Mouse (Mus musculus): ENCODE results near the gene Tex48.

Gene Tex48

DNA sequence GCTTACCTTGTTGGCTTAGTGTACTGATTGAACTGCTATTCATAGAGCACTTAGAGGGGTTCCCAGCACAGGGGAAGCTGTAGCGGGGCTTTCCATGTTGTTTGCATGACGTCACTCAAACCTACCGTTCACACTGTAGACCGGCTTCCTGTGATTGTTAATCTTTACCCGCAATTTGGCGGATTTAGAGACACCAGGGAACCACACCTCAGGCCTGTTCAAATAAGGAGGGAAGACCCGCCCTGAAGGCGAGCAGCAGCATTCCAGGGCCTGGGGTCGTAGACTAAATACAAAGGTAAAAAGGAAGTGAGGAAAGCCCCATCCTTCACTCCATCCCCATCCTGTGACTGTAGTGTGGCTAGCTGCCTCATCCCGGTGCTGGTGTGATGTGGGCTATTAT is 27.0 kb downstream of the Tex48 start:
- no peak for DNase-seq (ENCODE audit: low read depth, low spot score)

DNA sequence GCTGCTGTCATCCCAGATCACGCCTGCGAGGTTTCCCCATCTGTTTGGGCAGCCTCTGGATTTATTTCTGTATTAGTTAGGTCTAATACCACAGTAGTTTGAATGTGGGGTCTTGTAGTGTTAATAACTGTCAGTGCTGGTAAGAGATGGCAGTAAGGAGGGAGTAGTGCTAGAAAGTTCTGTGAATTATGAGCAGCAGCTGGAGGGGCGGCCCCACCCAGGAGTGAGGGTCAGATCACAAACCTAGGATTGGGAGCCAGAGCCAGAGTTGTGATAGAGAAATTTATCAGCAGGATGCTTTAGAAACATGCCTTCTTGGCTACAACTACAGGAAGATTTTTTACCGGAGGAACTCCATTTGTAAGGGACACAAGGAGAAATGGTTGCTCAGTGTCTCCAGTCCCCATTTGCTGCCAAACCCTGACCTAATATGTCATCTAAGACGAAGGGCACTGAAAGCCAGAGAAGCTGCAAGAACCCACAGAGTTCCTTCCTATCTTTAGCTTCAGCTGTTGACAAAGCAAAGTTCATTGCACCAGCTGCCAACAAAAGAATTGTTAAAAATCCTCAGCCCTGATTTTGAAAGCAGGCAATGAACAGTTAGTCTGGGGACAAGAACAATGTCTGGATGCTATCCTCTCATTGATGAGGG is 27.6 kb downstream of the Tex48 start:
- no peak for DNase-seq (ENCODE audit: low read depth, low spot score)

DNA sequence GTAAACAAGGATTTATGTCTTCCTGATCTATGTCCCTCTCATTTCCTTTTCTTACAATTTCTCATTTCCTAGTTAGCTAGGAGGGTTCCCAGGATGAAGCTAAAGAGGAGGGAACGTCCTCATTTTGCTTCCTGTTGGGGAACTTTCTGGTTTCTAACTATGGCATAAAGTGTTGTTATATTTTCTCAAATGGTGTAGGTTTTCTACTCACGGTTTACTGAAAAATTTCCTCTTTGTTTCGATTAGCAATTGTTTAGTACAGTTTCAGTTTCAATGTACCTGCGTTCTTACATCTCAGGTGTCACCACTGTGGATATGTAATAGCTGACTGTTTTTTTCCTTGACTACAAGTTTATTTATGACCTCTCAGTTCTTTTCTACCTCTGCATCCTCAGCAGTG is 31.7 kb downstream of the Tex48 start:
- DNase-seq (ENCODE audit: low read depth, low spot score): no peak

DNA sequence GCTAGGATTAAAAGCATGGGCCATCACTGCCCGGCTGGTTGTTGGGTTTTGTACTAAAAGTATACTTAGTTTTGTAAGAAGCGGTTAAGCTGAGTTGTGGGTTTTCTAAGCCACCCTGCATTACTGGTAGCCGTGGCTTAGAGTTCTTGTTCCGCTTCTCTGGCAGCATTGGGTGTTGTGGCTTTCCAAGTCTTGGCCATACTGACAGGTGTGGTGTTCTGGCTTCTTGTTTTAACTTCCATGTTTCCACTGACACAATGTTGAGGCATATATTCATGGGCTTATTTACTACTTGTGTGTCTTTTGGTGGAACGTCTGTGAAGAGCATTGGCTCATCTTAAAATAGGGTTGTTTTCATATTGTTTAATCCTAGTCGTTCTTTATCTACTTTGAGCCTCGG is 32.2 kb downstream of the Tex48 start:
- no peak for DNase-seq (ENCODE audit: low read depth, low spot score)

DNA sequence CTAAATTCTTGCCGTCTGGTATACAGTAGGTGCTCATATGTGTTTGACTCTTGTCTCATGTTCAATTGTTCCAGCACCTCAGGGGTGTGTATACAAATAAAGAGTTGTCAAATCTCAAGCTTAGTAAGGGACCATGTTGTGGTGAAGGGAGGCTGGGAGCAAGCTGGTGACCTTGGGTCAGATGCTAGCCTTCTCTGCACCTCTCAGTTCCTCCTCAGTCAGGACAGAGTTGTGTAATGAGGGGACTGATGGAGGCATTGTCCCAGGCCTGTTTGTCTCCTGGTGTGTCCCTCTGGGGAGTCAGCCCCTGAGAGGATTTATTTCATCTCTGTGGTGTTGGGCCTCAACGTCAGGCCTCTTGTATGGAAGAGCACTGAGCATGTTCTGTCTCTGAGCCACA is 36.0 kb downstream of the Tex48 start:
- no peak for DNase-seq (ENCODE audit: low read depth, low spot score)

DNA sequence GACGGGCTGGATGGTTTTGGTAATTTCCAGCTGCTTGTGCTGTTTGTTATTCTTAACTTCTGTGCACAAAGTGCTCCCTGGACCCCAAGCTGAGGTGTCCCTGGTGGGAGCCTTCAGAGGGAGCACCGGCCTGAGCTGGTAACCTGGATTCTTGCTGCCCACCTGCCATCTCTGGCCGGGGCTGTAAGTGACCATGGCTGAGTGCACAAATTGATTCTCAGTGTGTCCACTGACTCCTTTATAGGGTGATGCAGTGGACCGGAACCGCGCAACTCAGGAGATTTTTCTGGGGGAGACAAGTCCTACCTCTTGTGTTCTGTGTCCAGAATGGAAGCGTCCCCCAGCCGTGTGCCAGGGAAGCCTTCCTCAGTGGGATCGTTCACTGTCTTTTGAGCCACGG is 37.0 kb downstream of the Tex48 start:
- DNase-seq (ENCODE audit: low read depth, low spot score): no peak

DNA sequence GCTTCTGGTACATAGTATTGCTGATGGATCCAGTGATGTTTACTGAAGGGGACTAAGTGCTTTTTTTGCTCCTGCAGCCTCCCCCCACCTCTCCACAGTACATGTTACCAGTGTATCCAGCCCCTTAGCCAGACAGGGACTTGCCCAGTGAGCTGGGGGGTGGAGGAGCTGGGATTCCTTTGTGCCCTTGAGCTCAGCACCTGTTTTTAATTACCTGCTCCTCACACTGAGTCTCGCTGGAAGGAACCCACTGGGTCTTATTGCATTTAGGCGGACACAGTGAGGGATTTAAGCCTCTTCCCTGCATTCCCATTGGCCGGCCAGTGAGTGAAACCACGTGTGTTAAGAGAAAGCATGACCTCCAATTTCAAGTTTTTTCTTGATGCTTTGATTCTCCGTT is 39.6 kb downstream of the Tex48 start:
- DNase-seq (ENCODE audit: low read depth, low spot score): no peak

DNA sequence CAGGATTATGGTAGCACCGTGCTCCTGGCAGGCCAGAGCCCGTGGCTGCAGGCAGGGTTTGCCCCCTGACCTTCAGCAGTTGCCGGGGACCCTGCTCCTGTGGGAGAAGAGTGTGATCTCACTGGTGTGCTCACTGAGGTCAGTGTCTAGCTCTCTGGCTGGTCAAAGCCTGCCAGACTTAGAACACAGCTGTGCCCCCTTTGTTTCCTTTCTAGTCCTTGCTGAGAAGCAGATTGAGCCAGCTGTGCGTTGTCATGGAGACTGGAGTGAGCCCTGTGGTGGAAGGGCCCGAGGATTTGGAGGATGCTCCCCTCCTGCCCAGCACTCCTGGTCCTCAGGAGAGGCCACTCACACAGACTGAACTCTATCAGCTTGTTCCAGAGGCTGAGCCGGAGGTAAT is 42.1 kb downstream of the Tex48 start:
- peak; percentile 72 for DNase-seq (ENCODE audit: low read depth, low spot score)

DNA sequence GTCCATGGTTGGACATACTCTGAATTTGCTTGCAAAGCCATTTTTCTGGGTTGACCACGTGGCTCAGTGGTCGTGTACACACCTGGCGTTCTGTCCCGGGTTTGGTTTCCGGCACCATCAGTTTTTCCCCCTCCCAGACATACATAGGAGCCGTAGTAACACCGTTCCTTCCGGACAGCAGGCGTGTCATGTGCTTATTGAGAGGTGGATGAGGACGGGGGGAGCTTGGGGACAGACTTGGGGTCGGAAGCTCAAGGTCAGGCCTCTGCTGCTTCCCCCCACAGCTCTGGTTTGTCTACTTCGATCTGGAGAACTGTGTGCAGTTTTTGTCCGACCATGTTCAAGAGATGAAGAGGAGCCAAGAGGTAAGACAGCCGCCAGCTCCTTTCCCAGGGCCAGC is 42.6 kb downstream of the Tex48 start:
- DNase-seq (ENCODE audit: low read depth, low spot score): no peak

DNA sequence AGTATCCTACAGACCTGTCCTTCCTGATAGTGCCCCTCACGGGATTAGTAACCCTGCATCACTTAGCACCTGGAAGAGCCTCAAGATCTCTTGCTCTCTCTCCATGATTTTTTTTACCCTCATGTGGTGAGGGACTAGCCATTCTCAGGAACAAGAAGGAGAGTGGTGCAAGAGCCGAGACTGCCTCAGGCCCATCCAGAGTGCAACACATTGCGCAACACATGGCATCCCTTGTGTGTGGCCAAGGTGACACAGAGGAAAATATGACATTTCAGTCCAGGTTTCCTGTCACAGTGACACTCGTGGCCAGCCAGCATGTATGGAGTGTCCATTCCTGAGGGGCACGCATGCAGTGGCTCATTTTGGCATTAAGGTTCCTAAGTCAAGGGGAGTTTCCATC is 49.6 kb downstream of the Tex48 start:
- no peak for DNase-seq (ENCODE audit: low read depth, low spot score)

DNA sequence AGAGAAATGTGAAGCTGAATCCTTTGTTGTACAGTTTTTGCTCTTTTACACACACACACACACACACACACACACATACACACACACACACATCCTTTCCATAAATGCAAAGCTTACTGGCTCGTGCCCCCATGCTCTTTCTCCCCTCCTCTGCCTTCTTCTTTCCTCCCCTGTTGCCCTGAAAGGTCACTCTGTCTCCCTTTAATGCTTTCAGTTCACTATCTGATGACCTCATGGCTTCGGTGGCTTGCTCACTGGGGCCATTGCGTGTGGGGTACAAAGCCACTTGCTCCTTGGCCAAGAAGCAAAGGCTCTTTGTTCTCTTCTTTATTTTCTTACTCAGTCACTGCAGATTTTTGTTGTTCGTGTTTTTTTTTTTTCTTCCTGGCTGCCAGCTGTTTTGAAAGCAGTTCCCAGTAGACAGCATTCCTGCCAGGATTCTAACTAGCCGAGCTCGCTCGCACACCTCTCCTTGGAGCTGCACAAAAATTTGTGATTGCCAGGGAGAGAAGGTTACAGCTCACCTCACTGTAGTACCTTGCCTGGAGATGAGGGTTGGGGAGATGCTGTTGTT is 51.9 kb downstream of the Tex48 start:
- DNase-seq (ENCODE audit: low read depth, low spot score): peak; percentile 29

DNA sequence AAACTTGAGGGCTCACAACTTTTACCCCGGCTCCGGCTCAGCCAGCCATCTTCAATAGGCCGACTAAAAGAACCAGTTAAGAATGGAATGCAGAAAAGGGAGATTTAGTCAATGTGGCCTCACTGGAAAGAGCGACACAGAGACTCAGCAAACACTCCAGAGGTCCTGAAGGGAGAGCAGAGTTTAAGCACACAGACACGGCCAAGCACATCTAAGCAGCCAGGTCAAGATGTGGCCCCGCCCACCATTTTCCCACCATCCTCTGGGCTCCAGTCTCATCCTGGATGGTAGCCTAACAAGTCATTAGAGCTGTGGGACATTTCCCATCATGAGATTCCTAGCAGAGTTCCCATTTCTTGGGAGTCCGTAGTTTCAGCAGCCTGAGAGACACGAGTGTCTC is 52.9 kb downstream of the Tex48 start:
- no peak for DNase-seq (ENCODE audit: low read depth, low spot score)

DNA sequence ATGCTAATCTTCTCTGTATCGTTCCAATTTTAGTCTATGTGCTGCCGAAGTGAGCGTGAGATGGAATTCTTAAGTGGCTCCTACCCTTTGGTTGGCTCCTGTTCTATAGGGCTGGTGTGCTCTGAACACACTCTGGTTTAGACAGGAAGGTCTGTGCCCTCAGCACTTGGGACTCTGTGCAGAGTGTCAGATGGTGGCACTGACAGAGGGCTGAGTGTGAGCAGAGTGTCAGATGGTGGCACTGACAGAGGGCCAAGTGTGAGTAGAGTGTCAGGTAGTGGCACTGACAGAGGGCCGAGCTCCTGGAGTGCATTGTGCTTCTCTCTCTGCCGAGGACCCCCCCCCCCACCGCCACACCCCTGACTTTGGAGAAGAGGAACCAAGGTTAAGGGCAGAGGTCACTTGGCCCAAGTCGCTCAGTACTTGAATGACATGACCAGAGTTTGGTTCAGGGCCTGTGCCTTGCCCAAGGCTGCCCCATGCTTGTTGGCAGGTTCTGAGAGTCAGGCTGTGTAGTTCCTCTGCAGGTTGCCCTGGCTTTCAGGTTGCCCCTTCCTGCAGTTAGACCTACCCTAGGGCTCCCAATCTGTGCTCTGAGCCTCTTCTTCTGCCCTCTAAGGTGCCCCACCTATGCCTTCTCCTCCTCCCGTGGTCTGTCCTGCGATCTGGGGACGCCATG is 54.4 kb downstream of the Tex48 start:
- no peak for DNase-seq (ENCODE audit: low read depth, low spot score)

DNA sequence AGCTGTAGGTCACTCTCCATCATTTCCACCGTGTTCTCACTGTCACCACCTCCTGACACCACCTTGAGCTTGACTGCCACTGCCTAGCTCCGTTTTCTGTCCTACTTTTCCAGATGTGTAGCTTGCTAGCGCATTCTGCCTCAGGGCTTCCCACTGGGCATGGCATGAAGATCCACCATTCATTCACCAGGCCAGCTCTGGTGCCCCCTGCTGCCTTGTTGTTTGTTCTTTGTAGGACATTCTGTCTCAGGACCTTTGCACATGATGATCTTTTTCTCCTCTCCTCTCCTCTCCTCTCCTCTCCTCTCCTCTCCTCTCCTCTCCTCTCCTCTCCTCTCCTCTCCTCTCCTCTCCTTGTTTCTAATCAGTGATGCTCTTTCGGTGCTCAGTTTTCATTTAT is 59.5 kb downstream of the Tex48 start:
- DNase-seq (ENCODE audit: low read depth, low spot score): no peak

DNA sequence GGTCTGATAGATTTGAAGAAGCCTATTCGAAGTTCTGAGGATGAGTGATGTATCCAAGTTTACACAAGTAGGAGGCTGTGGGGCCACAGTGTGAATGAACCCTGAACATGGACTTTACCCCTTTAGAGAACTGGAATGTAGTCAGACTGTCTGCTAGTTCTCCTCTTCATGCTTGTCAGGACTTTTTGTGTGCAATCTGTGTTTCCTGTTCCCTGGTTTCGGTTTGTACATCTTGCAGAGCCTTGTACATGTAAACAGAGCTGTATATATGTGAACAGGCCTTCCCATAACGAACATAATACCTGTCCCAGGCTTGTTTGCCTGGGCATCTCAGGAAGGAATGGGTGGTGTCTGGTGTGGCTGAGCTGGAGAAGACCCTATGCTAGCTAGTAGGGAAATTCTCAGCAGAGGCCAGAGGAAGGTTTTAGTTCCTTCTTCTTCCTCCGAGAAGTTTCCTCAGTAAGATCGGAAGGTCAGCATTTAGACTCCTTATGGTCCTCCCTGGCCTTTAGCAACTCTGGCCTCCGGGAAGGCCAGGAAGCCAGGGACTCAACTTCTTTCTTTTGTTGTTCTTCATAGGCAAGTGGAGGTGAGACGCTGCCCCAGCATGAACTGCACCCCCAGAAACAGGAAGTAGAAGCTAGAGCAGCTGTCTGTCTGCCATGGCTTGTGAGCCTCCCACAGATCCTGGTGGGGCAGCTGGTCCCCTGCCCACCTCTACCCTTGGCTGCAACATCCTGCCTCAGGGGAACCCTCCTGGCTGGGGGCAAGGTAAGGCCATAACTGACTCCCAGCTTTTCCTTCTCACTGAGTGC is 60.2 kb downstream of the Tex48 start:
- DNase-seq (ENCODE audit: low read depth, low spot score): no peak

DNA sequence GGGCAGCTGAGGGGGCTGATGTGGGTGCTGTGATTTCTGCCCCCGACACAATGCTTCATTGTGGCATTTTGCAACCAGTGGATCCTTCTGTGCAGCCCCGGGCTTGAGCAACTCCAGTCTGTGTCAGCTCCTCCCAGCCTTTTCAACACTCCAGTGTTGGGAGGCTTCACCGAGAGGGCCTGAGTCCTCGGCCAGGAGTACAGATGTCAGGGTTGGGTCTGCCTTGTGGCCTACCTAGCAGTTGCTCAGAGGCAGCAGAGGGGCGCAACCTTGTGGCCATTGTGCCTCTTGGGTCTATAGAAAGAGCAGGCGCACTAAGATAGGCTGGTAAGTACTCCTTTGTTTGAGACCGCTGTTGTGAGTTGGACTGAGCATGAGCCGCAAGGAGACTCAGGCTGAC is 62.1 kb downstream of the Tex48 start:
- DNase-seq (ENCODE audit: low read depth, low spot score): peak; percentile 46

DNA sequence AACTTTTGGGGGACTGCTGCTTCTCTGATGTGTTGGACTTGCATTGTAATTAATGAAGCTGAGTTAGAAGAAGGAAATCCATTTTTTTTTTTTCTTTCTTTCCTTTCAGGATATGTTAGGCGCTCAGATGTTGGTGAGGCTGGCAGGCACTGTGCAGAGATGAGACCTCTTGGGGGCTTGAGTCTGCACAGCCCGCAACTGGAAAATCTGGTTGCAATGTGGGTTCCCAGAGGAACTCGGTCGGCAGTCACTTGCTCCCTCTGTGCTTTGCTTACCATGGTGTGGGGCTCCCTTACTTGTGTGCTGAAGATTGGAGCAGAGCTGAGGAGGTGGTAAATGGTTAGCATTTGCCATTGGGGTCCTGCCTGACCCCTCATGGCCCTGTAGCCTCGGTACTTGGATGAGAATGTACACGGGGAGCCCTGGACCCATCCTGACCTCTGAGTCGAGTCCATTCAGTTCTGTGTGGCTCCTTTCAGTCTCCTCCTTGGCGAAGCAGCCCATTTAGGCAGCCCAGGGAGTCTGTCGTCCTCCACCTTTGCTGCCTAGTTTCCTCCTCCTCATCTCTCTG is 63.0 kb downstream of the Tex48 start:
- no peak for DNase-seq (ENCODE audit: low read depth, low spot score)

DNA sequence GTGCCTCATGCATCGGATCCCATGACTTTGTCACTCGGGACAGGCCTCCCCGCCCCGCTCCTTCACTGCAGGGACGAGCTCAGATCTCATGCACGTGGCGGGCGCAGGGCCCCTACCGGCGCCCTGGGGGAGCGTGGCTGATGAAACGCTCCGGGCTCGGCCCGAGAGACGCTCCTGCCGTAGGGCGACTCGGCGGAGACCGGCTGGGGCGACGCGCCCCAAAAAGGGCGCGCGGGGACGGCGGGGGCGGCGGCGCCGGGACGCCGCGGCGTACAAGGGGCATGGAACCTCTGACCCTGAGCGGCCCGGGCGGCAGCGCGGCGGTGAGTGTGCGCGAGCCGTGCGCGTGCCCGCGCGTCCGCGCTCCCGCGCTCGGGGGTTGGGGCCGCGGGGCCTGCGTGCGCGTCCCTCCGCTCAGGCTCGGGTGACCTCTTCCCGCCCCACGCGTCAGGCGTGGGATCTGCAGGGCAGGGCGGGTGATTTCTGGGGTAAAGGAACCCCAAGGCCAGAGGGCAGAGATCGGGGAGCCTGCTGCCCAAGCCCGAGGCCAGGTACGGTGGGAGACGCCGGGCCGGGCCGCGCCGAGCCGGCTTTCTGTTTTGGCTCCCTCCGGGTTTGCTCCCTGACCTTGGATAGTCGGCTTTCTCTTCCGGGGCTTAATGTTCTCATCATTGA is 63.7 kb downstream of the Tex48 start, which contains the start of gene Tmem268:
Gene Tmem268 (plus strand): TSS at position 375 of the 675 bp plus-strand sequence.
- DNase-seq (ENCODE audit: low read depth, low spot score): peak; percentile 85

DNA sequence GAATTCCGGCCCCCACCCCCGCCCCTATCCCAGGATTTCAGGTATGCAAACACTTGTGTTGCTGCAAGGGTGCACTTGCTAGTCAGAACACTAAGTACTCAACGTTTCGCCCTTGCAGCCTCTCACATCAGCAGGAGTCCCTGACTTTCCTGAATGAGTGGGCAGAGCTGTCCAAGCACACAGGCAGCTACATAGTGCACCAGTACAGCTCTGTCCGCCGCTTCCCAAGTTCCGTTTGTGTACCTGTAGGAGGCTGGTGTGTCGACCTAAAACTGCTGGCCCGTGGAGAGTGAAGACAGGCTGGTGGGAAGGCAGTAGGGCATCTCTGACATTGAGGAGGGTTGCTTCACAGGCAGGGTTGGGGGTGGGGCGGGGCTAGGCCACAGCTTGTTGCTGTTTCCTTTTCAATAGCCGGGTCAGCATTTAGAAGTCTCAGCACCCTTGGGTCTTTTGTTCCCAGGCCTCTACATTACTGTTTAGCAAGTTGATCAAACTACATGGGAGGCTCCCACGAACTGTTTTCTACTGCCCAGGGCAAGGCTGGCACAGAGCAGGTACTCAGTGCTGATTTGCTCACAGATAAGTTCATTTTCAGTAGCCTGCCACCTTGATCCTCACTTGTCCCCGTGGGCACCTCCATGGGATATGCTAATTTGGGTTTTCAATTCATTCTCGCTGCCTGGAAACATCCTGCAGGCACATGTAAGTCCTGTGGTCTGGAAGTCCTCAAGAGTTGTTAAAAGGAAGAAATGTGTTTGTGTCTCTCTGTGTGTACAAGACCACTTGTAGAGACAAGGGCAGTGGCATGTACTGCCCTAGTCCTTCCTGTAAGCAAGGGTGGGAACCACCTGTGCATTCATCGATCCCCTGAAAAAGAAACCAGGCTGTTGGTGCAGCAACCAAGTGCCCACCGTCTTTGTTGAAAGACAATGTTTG is 64.8 kb downstream of the Tex48 start:
- DNase-seq (ENCODE audit: low read depth, low spot score): no peak
